Mouse (Mus musculus) testis, adult 10 weeks (tissue): ENCODE data around the gene Slc22a29. TPM values are rescaled to one million over a fixed set of nuclear protein-coding genes. Genes with fewer than 3 reads are reported as not detected.

Experiments used
- polyA plus RNA-seq: library from polyadenylated mRNA; stranded (reverse); fragments of 350-450 nt; fragmentation: Illumina TruSeq; extraction: RNeasy Lipid Tissue Mini Kit (QIAGEN cat#74804); gene quantifications from one replicate; pipeline ENCODE4 v1.2.3, GENCODE M21; 2014; ENCODE audit warnings: low read depth, low replicate concordance

Gene Slc22a29
- 1.4 TPM for polyA plus RNA-seq

GRCm38 (mm10) chr19:8218800-8219199 is at the start of gene Slc22a29:
Gene Slc22a29 (minus strand): TSS chr19:8218900.

GRCm38 (mm10) chr19:8131881-8132280 is 86.8 kb downstream of the Slc22a29 start, which contains the start of gene Slc22a28:
Gene Slc22a28 (minus strand): TSS chr19:8131982.

Other genes with a start within 250 kb of the Slc22a29 start
- gene Slc22a28, start 86.9 kb downstream of the Slc22a29 start, polyA plus RNA-seq = not detected
- gene Slc22a30, start 186.2 kb upstream of the Slc22a29 start, polyA plus RNA-seq = 0.41 TPM